Mouse (Mus musculus): ENCODE measurements at regions not wholly inside any gene's neighbourhood (a gene's known extent, or its start where the extent isn't known, plus 50 kb on each side); places are given as distances from the start of the nearest gene placed in this dataset.

GRCm38 (mm10) chr5:74879098-74880047 lies 165.2 kb downstream of the Chic2 start:
- no peaks in the 10 kb centered on the region for H3K36me3 ChIP-seq (ENCODE audit: control insufficient read depth, insufficient read depth, low read length)
- 69% methylated on average over 12 of the region's 13 CpGs for WGBS

GRCm38 (mm10) chr5:74877595-74877994 lies 167.0 kb downstream of the Chic2 start:
- no peaks in the 10 kb centered on the region for H3K36me3 ChIP-seq (ENCODE audit: control insufficient read depth, insufficient read depth, low read length)
- H3K4me1 ChIP-seq (replicated peaks; ENCODE audit: control insufficient read depth, insufficient read depth, low read length), result peaks cover 37% of the 10 kb centered on the region
- 13% methylated on average over 5 of the region's 5 CpGs for WGBS
- no peak overlapping the region for H3K4me2 ChIP-seq (ENCODE audit: low read depth, low read length)
- H3K9ac ChIP-seq (ENCODE audit: low read length), result no peak overlapping the region
- no peak overlapping the region for H3K4me3 ChIP-seq (ENCODE audit: low read length)
- peak; percentile 36 for ATAC-seq (ENCODE audit: low read depth)
- H3K27ac ChIP-seq (ENCODE audit: low read length), result peak overlapping the region; percentile 48; the same call in 1 of the 2 replicates
- H3K9me3 ChIP-seq (ENCODE audit: control insufficient read depth, low read length), result no peaks in the 10 kb centered on the region
- H3K27me3 ChIP-seq (ENCODE audit: control insufficient read depth, insufficient read depth, low read depth, low read length), result no peaks in the 10 kb centered on the region

More at GRCm38 (mm10) chr5:74879098-74880047, 165.2 kb downstream of the Chic2 start:
- no peak overlapping the region for H3K4me3 ChIP-seq (ENCODE audit: low read length)
- H3K27ac ChIP-seq (ENCODE audit: low read length), result no peak overlapping the region
- no peak overlapping the region for H3K9ac ChIP-seq (ENCODE audit: low read length)
- H3K4me2 ChIP-seq (ENCODE audit: low read depth, low read length), result no peak overlapping the region
- H3K9me3 ChIP-seq (ENCODE audit: control insufficient read depth, low read length), result no peaks in the 10 kb centered on the region
- no peak for ATAC-seq (ENCODE audit: low read depth)
- H3K4me1 ChIP-seq (replicated peaks; ENCODE audit: control insufficient read depth, insufficient read depth, low read length), result peaks cover 34% of the 10 kb centered on the region
- H3K27me3 ChIP-seq (ENCODE audit: control insufficient read depth, insufficient read depth, low read depth, low read length), result no peaks in the 10 kb centered on the region

- H3K36me3 ChIP-seq (ENCODE audit: control insufficient read depth, insufficient read depth, low read length), result no peaks in the 10 kb centered on the region
- H3K9ac ChIP-seq (ENCODE audit: low read length), result no peak overlapping the region
- WGBS, result 22% methylated on average over 6 of the region's 6 CpGs
- H3K27me3 ChIP-seq (ENCODE audit: control insufficient read depth, insufficient read depth, low read depth, low read length), result no peaks in the 10 kb centered on the region
- 0 out of 2 replicates have a peak overlapping the region, but pooled peaks have one; percentile 32 for H3K27ac ChIP-seq (ENCODE audit: low read length)
- no peaks in the 10 kb centered on the region for H3K9me3 ChIP-seq (ENCODE audit: control insufficient read depth, low read length)
- H3K4me1 ChIP-seq (replicated peaks; ENCODE audit: control insufficient read depth, insufficient read depth, low read length), result peaks cover 37% of the 10 kb centered on the region
- no peak overlapping the region for H3K4me2 ChIP-seq (ENCODE audit: low read depth, low read length)
- H3K4me3 ChIP-seq (ENCODE audit: low read length), result no peak overlapping the region
- peak; percentile 47 for ATAC-seq (ENCODE audit: low read depth)
Observed at GRCm38 (mm10) chr5:74877185-74877584, 167.4 kb downstream of the Chic2 start.

- Histone ChIP-seq H3K4me2 (ENCODE audit: low read depth, low read length) (no peak overlapping the region), H3K36me3 (ENCODE audit: control insufficient read depth, insufficient read depth, low read length) (no peaks in the 10 kb centered on the region), H3K4me3 (ENCODE audit: low read length) (no peak overlapping the region), H3K27ac (ENCODE audit: low read length) (peak overlapping the region; percentile 63), H3K9me3 (ENCODE audit: control insufficient read depth, low read length) (no peaks in the 10 kb centered on the region), H3K9ac (ENCODE audit: low read length) (no peak overlapping the region), H3K27me3 (ENCODE audit: control insufficient read depth, insufficient read depth, low read depth, low read length) (no peaks in the 10 kb centered on the region), H3K4me1 (replicated peaks; ENCODE audit: control insufficient read depth, insufficient read depth, low read length) (peaks cover 31% of the 10 kb centered on the region)
- peak; percentile 69 for ATAC-seq (ENCODE audit: low read depth)
- 9% methylated on average over 6 of the region's 6 CpGs for WGBS
Observed at GRCm38 (mm10) chr5:74874691-74875090, 169.9 kb downstream of the Chic2 start.

- Histone ChIP-seq H3K27me3 (ENCODE audit: control insufficient read depth, insufficient read depth, low read depth, low read length) (no peaks in the 10 kb centered on the region), H3K4me2 (ENCODE audit: low read depth, low read length) (no peak overlapping the region), H3K27ac (ENCODE audit: low read length) (no peak overlapping the region), H3K9ac (ENCODE audit: low read length) (no peak overlapping the region), H3K9me3 (ENCODE audit: control insufficient read depth, low read length) (no peaks in the 10 kb centered on the region), H3K4me3 (ENCODE audit: low read length) (no peak overlapping the region), H3K4me1 (replicated peaks; ENCODE audit: control insufficient read depth, insufficient read depth, low read length) (peaks cover 15% of the 10 kb centered on the region), H3K36me3 (ENCODE audit: control insufficient read depth, insufficient read depth, low read length) (no peaks in the 10 kb centered on the region)
- no peak for ATAC-seq (ENCODE audit: low read depth)
- WGBS, result 56% methylated on average over 12 of the region's 12 CpGs
Observed at GRCm38 (mm10) chr5:74870615-74871014, 167.9 kb upstream of the Lnx1 start.

- no peak overlapping the region for H3K27ac ChIP-seq (ENCODE audit: low read length)
- WGBS, result 86% methylated on average over 11 of the region's 11 CpGs
- H3K4me2 ChIP-seq (ENCODE audit: low read depth, low read length), result no peak overlapping the region
- no peaks in the 10 kb centered on the region for H3K27me3 ChIP-seq (ENCODE audit: control insufficient read depth, insufficient read depth, low read depth, low read length)
- no peak overlapping the region for H3K4me3 ChIP-seq (ENCODE audit: low read length)
- no peak for ATAC-seq (ENCODE audit: low read depth)
- peaks cover 3% of the 10 kb centered on the region; the same call in 1 of the 2 replicates for H3K4me1 ChIP-seq (replicated peaks; ENCODE audit: control insufficient read depth, insufficient read depth, low read length)
- H3K36me3 ChIP-seq (ENCODE audit: control insufficient read depth, insufficient read depth, low read length), result no peaks in the 10 kb centered on the region
- H3K9ac ChIP-seq (ENCODE audit: low read length), result no peak overlapping the region
- H3K9me3 ChIP-seq (ENCODE audit: control insufficient read depth, low read length), result no peaks in the 10 kb centered on the region
Observed at GRCm38 (mm10) chr5:74867113-74867785, 164.5 kb upstream of the Lnx1 start.

- ATAC-seq (ENCODE audit: low read depth), result peak; percentile 60; the same call in 1 of the 2 replicates
- 7% methylated on average over 7 of the region's 7 CpGs for WGBS
- no peak overlapping the region for H3K27ac ChIP-seq (ENCODE audit: low read length)
- H3K4me2 ChIP-seq (ENCODE audit: low read depth, low read length), result no peak overlapping the region
- H3K4me3 ChIP-seq (ENCODE audit: low read length), result no peak overlapping the region
- H3K4me1 ChIP-seq (replicated peaks; ENCODE audit: control insufficient read depth, insufficient read depth, low read length), result peaks cover 3% of the 10 kb centered on the region; the same call in 1 of the 2 replicates
- no peak overlapping the region for H3K9ac ChIP-seq (ENCODE audit: low read length)
- no peaks in the 10 kb centered on the region for H3K9me3 ChIP-seq (ENCODE audit: control insufficient read depth, low read length)
- H3K36me3 ChIP-seq (ENCODE audit: control insufficient read depth, insufficient read depth, low read length), result no peaks in the 10 kb centered on the region
- no peaks in the 10 kb centered on the region for H3K27me3 ChIP-seq (ENCODE audit: control insufficient read depth, insufficient read depth, low read depth, low read length)
Observed at GRCm38 (mm10) chr5:74866697-74867096, 164.0 kb upstream of the Lnx1 start.

- Histone ChIP-seq H3K36me3 (ENCODE audit: control insufficient read depth, insufficient read depth, low read length) (no peaks in the 10 kb centered on the region), H3K27me3 (ENCODE audit: control insufficient read depth, insufficient read depth, low read depth, low read length) (no peaks in the 10 kb centered on the region), H3K27ac (ENCODE audit: low read length) (no peak overlapping the region), H3K9me3 (ENCODE audit: control insufficient read depth, low read length) (no peaks in the 10 kb centered on the region), H3K4me2 (ENCODE audit: low read depth, low read length) (no peak overlapping the region), H3K4me1 (replicated peaks; ENCODE audit: control insufficient read depth, insufficient read depth, low read length) (peaks cover 3% of the 10 kb centered on the region; the same call in 1 of the 2 replicates), H3K9ac (ENCODE audit: low read length) (no peak overlapping the region), H3K4me3 (ENCODE audit: low read length) (no peak overlapping the region)
- no peak for ATAC-seq (ENCODE audit: low read depth)
- WGBS, result 89% methylated on average over 9 of the region's 9 CpGs
Observed at GRCm38 (mm10) chr5:74865446-74865845, 162.7 kb upstream of the Lnx1 start.

GRCm38 (mm10) chr5:74864540-74865157 lies 161.9 kb upstream of the Lnx1 start:
- no peak overlapping the region for H3K4me2 ChIP-seq (ENCODE audit: low read depth, low read length)
- no peak overlapping the region for H3K4me3 ChIP-seq (ENCODE audit: low read length)
- H3K27ac ChIP-seq (ENCODE audit: low read length), result no peak overlapping the region
- H3K9ac ChIP-seq (ENCODE audit: low read length), result no peak overlapping the region
- 72% methylated on average over 6 of the region's 6 CpGs for WGBS
- no peaks in the 10 kb centered on the region for H3K9me3 ChIP-seq (ENCODE audit: control insufficient read depth, low read length)
- no peaks in the 10 kb centered on the region for H3K27me3 ChIP-seq (ENCODE audit: control insufficient read depth, insufficient read depth, low read depth, low read length)
- no peaks in the 10 kb centered on the region for H3K36me3 ChIP-seq (ENCODE audit: control insufficient read depth, insufficient read depth, low read length)
- peaks cover 3% of the 10 kb centered on the region; the same call in 1 of the 2 replicates for H3K4me1 ChIP-seq (replicated peaks; ENCODE audit: control insufficient read depth, insufficient read depth, low read length)
- ATAC-seq (ENCODE audit: low read depth), result no peak
